Mouse (Mus musculus) MEL (cell line): ENCODE results near the gene Mark1.

Experiments
- CTCF ChIP-seq, 3 experiments: IDR thresholded peaks in 2 of 3; conservative IDR thresholded peaks in 1 of 3; 2 replicates each; pipeline ENCODE4 v1.5.1; 2011 to 2012; ENCODE audit warnings: low read length in 3 of 3, low read depth in 2 of 3, mild to moderate bottlenecking in 2 of 3, improper control_type of control experiment in 1 of 3, inconsistent platforms in 1 of 3, mixed read lengths in 1 of 3, moderate library complexity in 1 of 3; ENCODE audit not compliant: control insufficient read depth in 1 of 3, insufficient read depth in 1 of 3, poor library complexity in 1 of 3, severe bottlenecking in 1 of 3
- HCFC1 ChIP-seq: IDR thresholded peaks from 2 replicates; pipeline ENCODE4 v1.6.1; 2012; ENCODE audit warnings: low read depth, mild to moderate bottlenecking, inconsistent platforms, low read length, improper control_type of control experiment, moderate library complexity
- MAFK ChIP-seq: IDR thresholded peaks from 2 replicates; pipeline ENCODE4 v1.6.1; 2011; ENCODE audit warnings: low read depth, mild to moderate bottlenecking, low read length, improper control_type of control experiment, borderline replicate concordance
- MAZ ChIP-seq: IDR thresholded peaks from 2 replicates; pipeline ENCODE4 v1.6.1; 2012; ENCODE audit warnings: low read depth, mild to moderate bottlenecking, inconsistent platforms, low read length, improper control_type of control experiment
- POLR2A ChIP-seq, 2 experiments: IDR thresholded peaks; 2 replicates each; pipeline ENCODE4 v1.6.1; 2011 to 2012; ENCODE audit warnings: low read length in 2 of 2, mild to moderate bottlenecking in 2 of 2, control low read depth in 1 of 2, improper control_type of control experiment in 1 of 2, low read depth in 1 of 2, moderate library complexity in 1 of 2; ENCODE audit not compliant: control insufficient read depth in 1 of 2, insufficient read depth in 1 of 2, poor library complexity in 1 of 2
- TAL1 ChIP-seq: IDR thresholded peaks from 2 replicates; pipeline ENCODE4 v1.6.1; 2012; ENCODE audit warnings: mild to moderate bottlenecking, inconsistent platforms, low read length, moderate library complexity, mixed read lengths
- UBTF ChIP-seq: IDR thresholded peaks from 2 replicates; pipeline ENCODE4 v1.6.1; 2012; ENCODE audit warnings: low read depth, mild to moderate bottlenecking, inconsistent platforms, low read length, improper control_type of control experiment, moderate library complexity, borderline replicate concordance; ENCODE audit not compliant: insufficient read depth
- ZKSCAN1 ChIP-seq: IDR thresholded peaks from 2 replicates; pipeline ENCODE4 v1.6.1; 2012; ENCODE audit warnings: low read depth, mild to moderate bottlenecking, inconsistent platforms, low read length, improper control_type of control experiment, moderate library complexity
- ZMIZ1 ChIP-seq: IDR thresholded peaks from 2 replicates; pipeline ENCODE4 v1.6.1; 2012; ENCODE audit warnings: low read depth, mild to moderate bottlenecking, inconsistent platforms, low read length, improper control_type of control experiment, moderate library complexity
- ZNF384 ChIP-seq: IDR thresholded peaks from 2 replicates; pipeline ENCODE4 v1.6.1; 2012; ENCODE audit warnings: low read depth, mild to moderate bottlenecking, inconsistent platforms, low read length, improper control_type of control experiment

DNA sequence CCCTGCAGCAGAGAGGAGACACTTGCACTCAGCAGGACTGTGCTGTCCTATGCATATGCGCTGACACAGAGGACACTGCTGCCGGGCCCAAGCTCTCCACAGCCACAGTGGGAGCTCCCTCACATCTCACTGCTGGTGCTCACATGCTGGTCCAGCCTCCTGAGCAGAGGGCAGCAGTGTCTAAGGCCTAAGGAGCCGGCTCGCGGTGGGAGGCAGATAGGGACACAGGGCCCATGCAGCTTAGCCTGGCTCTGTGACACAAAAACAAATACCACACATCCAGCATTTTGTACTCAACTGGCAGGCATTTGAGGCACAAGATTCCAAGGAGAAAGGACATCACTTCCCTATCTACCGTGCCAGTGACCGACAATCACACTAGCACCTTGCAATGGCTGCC is 96.5 kb downstream of the Mark1 start:
- no peak for TF ChIP-seq MAZ
- TF ChIP-seq CTCF (IDR thresholded peaks at IDR 0.05 in 2 of 3, conservative IDR thresholded peaks at IDR 0.05 in 1 of 3; ENCODE audit: control insufficient read depth in 1 of 3, insufficient read depth in 1 of 3, low read depth in 2 of 3, low read length in 3 of 3, poor library complexity in 1 of 3, severe bottlenecking in 1 of 3) = no peak
- no peak for TF ChIP-seq ZNF384
- no peak for TF ChIP-seq ZKSCAN1
- TF ChIP-seq POLR2A (IDR thresholded peaks at IDR 0.05; ENCODE audit: control insufficient read depth in 1 of 2, insufficient read depth in 1 of 2, low read depth in 1 of 2, low read length in 2 of 2, poor library complexity in 1 of 2) = no peak
- TF ChIP-seq UBTF = no peak
- no peak for TF ChIP-seq ZMIZ1
- no peak for TF ChIP-seq HCFC1
- TF ChIP-seq TAL1 = no peak
- no peak for TF ChIP-seq MAFK
